Mouse (Mus musculus) liver, postnatal 0 days (tissue): Measurements from ENCODE around the gene Gm21972. TPM values are rescaled to one million over a fixed set of nuclear protein-coding genes. Genes with fewer than 3 reads are reported as not detected.
A peak's percentile ranks its signal among the peaks of the same experiment; 100 is the strongest.

Experiments used
- ATAC-seq: fragments of 200-750 bp; cut with Nextera tagmentation; 2 replicates; pipeline ENCODE4 v1.8.0; 2017; ENCODE audit warnings: mild to moderate bottlenecking, moderate library complexity
- DNase-seq: peaks from one replicate; pipeline ENCODE4 v3.0.0-alpha.2; 2016
- H3K27ac ChIP-seq: fragments of 300-500 bp; sonication (generic); 2 replicates; pipeline ENCODE4 v1.5.1; 2014; ENCODE audit warnings: antibody characterized with exemption, moderate library complexity, mild to moderate bottlenecking, low read depth
- H3K27me3 ChIP-seq: fragments of 300-500 bp; sonication (generic); 2 replicates; pipeline ENCODE4 v1.6.1; 2014; ENCODE audit warnings: low read length, control low read depth, mixed read lengths; ENCODE audit not compliant: insufficient read depth
- H3K36me3 ChIP-seq: fragments of 300-500 bp; sonication (generic); replicated peaks from 2 replicates; pipeline ENCODE4 v1.6.1; 2014; ENCODE audit warnings: mild to moderate bottlenecking, control low read depth, low read length, moderate library complexity, mixed read lengths; ENCODE audit not compliant: insufficient read depth
- H3K4me1 ChIP-seq: fragments of 300-500 bp; sonication (generic); 2 replicates; pipeline ENCODE4 v1.6.1; 2014; ENCODE audit warnings: antibody characterized with exemption, mild to moderate bottlenecking, control low read depth; ENCODE audit not compliant: insufficient read depth
- H3K4me2 ChIP-seq: fragments of 300-500 bp; sonication (generic); 2 replicates; pipeline ENCODE4 v1.6.1; 2014; ENCODE audit warnings: low read depth, mild to moderate bottlenecking, low read length, moderate library complexity, mixed read lengths
- H3K4me3 ChIP-seq: fragments of 300-500 bp; sonication (generic); 2 replicates; pipeline ENCODE4 v1.5.1; 2014; ENCODE audit warnings: low read depth, low read length
- H3K9ac ChIP-seq: fragments of 300-500 bp; sonication (generic); replicated peaks from 2 replicates; pipeline ENCODE4 v1.6.1; 2014; ENCODE audit warnings: mild to moderate bottlenecking, moderate library complexity
- H3K9me3 ChIP-seq: fragments of 300-500 bp; sonication (generic); 2 replicates; pipeline ENCODE4 v1.6.1; 2016; ENCODE audit warnings: mild to moderate bottlenecking, control low read depth, low read length, mixed read lengths
- CTCF ChIP-seq: sonication (generic); IDR thresholded peaks from 2 replicates; pipeline ENCODE4 v1.5.1; 2016; ENCODE audit warnings: antibody characterized with exemption, low read depth
- EP300 ChIP-seq: IDR thresholded peaks from 2 replicates; pipeline ENCODE4 v1.6.1; 2016; ENCODE audit warnings: antibody characterized with exemption, low read depth, mild to moderate bottlenecking
- WGBS: fragments of 180-500 bp; shearing (Covaris S2); extraction: QIAGEN DNeasy Blood & Tissue Kit; methylation state at CpG from one replicate; pipeline ENCODE4 v1.1.7; 2014; ENCODE audit not compliant: insufficient replicate concordance; 5-methylcytosine and 5-hydroxymethylcytosine counted together
- polyA plus RNA-seq: library from polyadenylated mRNA; unstranded; fragments of >200 nt; fragmentation: Nextera tagmentation; extraction: Ambion mirVana; gene quantifications from 2 replicates; pipeline ENCODE4 v1.2.1, GENCODE M21; 2015

Gene Gm21972
- polyA plus RNA-seq, 1 experiment from 2014 or later, result not detected

DNA sequence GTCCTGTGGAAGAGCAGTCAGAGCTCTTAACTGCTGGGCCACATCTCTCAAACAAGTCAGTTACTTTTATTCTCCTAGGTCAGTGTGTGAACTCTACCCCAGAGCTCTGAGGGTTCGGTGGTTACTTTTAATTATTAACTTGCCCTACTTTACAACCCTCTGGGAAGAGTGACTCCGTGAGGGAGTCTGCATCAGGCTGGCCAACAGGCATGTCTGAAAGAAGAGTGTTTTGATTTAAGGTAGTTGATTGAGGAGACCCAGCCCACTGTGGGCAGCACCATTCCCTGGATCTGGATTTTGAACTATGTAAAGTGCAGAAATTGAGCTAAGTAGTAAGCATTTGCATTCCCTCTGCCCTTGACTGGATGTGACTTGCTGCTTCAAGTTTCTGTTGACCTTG lies 42.6 kb downstream of the Gm21972 start:
- Histone ChIP-seq H3K9ac (no peak overlapping the region), H3K4me2 (peak overlapping the region; percentile 13; the same call in 1 of the 2 replicates), H3K4me3 (no peak overlapping the region), H3K36me3 (0 out of 2 replicates have a peak, but pooled peaks cover 4% of the 10 kb centered on the region), H3K9me3 (no peaks in the 10 kb centered on the region), H3K27ac (peak overlapping the region; percentile 84), H3K4me1 (peaks cover 4% of the 10 kb centered on the region), H3K27me3 (no peaks in the 10 kb centered on the region)
- DNase-seq (no peak), ATAC-seq (peak; percentile 88)
- no peak for TF ChIP-seq CTCF
- no peak for TF ChIP-seq EP300
- 61% methylated on average over 2 of the region's 2 CpGs for WGBS

DNA sequence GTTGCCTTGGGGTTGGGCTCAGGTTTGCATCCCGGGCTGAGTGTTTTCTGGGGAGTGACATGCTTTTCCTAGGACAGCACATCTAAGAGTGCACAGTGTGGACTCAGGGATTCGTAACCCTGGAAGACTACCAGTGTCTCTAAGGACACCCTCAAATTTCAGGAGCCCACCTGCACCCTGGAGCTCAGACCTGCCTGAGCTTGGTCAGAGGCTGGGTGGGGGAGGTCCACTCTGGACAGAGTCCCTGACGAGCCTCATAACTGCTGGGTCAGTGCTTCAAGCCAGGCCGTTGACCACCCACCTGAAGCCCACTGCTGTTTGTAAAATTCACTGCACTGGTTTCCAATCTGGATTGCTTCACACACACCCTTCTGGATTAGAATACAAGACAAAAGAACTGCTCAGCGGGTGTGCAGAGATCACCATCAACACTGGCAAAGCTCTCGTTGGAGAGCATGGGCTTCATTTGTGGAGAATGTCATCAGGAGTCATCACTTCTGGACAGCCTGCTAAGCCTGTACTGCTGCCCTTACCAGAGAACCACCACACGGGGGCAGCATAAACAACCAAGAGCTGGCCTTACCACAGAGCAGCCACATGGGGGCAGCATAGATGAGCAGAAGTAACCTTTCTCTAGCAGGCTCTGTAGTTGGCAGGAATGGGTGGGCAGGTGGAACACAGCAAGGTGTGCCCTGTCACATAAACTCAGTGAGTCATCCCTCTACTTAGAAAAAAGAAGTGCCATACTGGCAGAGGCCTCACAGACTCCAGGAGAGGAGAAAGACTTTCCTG lies 45.2 kb downstream of the Gm21972 start:
- Histone ChIP-seq H3K4me1 (peaks cover 19% of the 10 kb centered on the region), H3K27ac (no peak overlapping the region), H3K27me3 (no peaks in the 10 kb centered on the region), H3K36me3 (0 out of 2 replicates have a peak, but pooled peaks cover 4% of the 10 kb centered on the region), H3K4me3 (no peak overlapping the region), H3K9ac (no peak overlapping the region), H3K4me2 (no peak overlapping the region), H3K9me3 (no peaks in the 10 kb centered on the region)
- ATAC-seq (peak; percentile 73), DNase-seq (peak; percentile 92)
- 39% methylated on average over 7 of the region's 7 CpGs for WGBS
- TF ChIP-seq CTCF (peak; percentile 100), EP300 (no peak)

DNA sequence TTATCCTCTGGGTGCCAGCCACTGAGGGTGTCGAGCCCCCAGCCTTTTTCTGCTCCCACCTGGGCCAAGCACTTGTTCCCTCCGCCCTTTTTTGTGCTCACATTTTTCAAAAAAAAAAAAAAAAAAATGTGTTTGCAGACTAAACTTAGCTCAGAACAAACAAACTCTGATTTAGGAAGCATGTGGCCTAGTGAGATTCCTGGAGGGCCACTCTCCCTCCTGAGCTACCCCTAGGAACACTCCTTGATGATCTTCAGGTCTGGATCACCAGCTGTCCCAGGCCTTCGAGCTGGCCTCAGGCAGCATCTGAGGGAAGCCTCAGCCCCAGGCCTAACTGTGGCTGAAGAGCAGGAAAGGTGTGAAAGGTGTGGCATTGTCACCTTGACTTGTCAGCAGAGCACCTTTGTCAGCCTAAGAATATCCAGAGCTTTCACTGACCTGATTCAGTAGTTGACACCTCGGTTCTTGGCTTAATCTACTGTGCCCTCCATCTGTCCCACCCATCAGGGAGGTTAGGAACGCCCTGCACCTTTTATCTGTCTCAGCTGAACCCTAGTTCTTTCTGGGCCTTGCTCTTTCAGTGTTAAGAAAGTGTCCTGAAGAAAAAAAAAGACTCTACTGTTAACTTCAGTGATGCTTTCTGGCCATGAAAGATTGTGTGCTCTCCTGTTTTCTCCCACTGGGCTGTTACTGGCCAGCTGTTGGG lies 48.7 kb downstream of the Gm21972 start:
- H3K27me3 ChIP-seq, result no peaks in the 10 kb centered on the region
- no peak for TF ChIP-seq CTCF
- TF ChIP-seq EP300, result peak; percentile 24; the same call in 1 of the 2 replicates
- H3K9ac ChIP-seq, result no peak overlapping the region
- no peaks in the 10 kb centered on the region for H3K9me3 ChIP-seq
- H3K4me3 ChIP-seq, result no peak overlapping the region
- peaks cover 15% of the 10 kb centered on the region for H3K4me1 ChIP-seq
- ATAC-seq (no peak), DNase-seq (no peak)
- no peak overlapping the region for H3K27ac ChIP-seq
- 0 out of 2 replicates have a peak, but pooled peaks cover 4% of the 10 kb centered on the region for H3K36me3 ChIP-seq
- 57% methylated on average over 5 of the region's 5 CpGs for WGBS
- H3K4me2 ChIP-seq, result no peak overlapping the region

DNA sequence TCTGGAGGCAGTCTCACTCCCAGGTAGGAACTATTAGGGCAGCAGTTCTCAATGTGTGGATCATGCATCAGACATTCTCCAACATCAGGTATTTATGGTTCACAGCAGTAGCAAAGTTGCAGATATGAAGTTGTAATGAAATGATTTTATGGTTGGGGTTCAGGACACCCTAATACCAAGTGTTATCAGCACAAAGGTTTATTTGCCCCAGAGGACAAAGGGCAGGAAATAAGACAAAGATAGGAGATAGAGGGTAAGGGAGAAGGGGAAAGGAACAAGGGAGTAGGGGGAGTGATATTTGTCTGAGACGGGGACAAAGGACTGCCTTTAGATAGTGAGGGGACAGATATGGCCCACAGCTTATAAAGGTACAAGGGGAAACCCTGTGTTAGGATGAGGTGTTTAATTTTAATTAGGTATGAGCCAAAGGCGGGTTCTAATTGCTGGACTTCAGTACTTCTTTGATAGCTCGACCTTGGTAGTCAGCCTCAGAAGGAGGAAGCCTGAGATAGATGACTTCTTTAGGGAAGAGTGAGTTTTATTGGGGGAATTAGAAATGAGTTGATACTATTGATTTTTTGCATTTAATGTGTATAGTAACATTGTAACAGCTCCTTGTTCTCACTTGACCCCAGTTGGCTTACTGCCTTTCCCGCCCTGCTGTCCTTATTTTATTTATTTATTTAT lies 50.3 kb downstream of the Gm21972 start:
- H3K9me3 ChIP-seq, result no peaks in the 10 kb centered on the region
- TF ChIP-seq CTCF (no peak), EP300 (no peak)
- H3K9ac ChIP-seq, result no peak overlapping the region
- H3K27me3 ChIP-seq, result no peaks in the 10 kb centered on the region
- H3K4me2 ChIP-seq, result no peak overlapping the region
- H3K4me3 ChIP-seq, result no peak overlapping the region
- WGBS, result 70% methylated on average over 4 of the region's 4 CpGs
- no peak overlapping the region for H3K27ac ChIP-seq
- H3K36me3 ChIP-seq, result no peaks in the 10 kb centered on the region
- peaks cover 14% of the 10 kb centered on the region for H3K4me1 ChIP-seq
- ATAC-seq (no peak), DNase-seq (no peak)

DNA sequence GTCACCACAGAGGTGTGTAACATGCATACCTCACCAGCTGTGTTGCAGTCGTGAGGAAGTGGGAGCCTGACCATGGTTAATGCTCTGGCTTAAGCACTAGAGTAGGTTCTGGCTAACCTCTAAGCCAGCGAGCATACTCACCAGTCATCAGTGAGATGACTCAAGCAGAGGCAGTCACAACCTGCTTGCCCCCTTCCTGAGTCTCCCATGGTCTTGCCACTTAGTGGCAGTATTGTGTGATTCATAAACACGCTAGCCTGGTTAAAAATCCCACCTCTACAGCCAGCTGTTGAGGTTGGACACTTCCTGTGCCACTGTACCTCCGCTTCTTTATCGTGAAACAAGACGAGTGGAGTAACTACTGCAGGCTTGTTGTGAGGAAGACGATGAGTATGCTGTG lies 53.3 kb downstream of the Gm21972 start:
- DNase-seq (no peak), ATAC-seq (peak; percentile 12; the same call in 1 of the 2 replicates)
- H3K9me3 ChIP-seq, result no peaks in the 10 kb centered on the region
- H3K27me3 ChIP-seq, result no peaks in the 10 kb centered on the region
- 46% methylated on average over 7 of the region's 7 CpGs for WGBS
- H3K27ac ChIP-seq, result peak overlapping the region; percentile 12; the same call in 1 of the 2 replicates
- no peak for TF ChIP-seq EP300
- no peak for TF ChIP-seq CTCF
- H3K36me3 ChIP-seq, result no peaks in the 10 kb centered on the region; the same call in 1 of the 2 replicates
- no peak overlapping the region for H3K9ac ChIP-seq
- H3K4me3 ChIP-seq, result no peak overlapping the region
- H3K4me2 ChIP-seq, result no peak overlapping the region
- peaks cover 9% of the 10 kb centered on the region for H3K4me1 ChIP-seq

DNA sequence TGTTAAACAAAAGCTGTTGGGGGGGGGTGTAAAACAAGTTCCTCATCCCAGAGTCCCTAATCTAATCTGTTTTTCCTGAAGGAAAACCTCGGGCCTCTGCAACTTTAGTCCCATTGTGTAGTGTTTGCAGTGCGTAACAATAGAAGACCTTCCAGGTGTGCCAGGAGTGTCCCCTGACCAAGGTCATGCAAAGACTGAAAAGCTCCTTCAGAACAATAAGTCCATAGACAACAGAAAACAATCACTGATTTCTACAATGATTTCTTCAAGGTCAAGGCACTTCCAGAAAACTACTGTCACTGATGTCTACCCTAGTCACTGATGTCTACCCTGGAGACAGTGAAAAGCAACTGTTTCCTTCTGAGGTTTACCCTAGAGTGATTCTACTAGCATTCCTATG lies 54.4 kb downstream of the Gm21972 start:
- Histone ChIP-seq H3K4me1 (no peaks in the 10 kb centered on the region), H3K36me3 (no peaks in the 10 kb centered on the region; the same call in 1 of the 2 replicates), H3K4me2 (no peak overlapping the region), H3K27ac (no peak overlapping the region), H3K4me3 (no peak overlapping the region), H3K27me3 (no peaks in the 10 kb centered on the region), H3K9me3 (no peaks in the 10 kb centered on the region), H3K9ac (no peak overlapping the region)
- 67% methylated on average over 2 of the region's 2 CpGs for WGBS
- no peak for ATAC-seq
- TF ChIP-seq EP300 (no peak), CTCF (no peak)
- no peak for DNase-seq
